Mouse (Mus musculus): Measurements from ENCODE around the gene Mum1. TPM values are rescaled to one million over a fixed set of nuclear protein-coding genes. Genes with fewer than 3 reads are reported as not detected.

Mum1 gene
- 45.9 and 46.8 TPM in 2 replicates for polyA plus RNA-seq (2012; rRNA removed; ENCODE audit: low replicate concordance)

GRCm38 (mm10) chr10:80226416-80227165, at the start of gene Mum1:
Gene Mum1 (plus strand): TSS chr10:80226434.

GRCm38 (mm10) chr10:80179068-80180051, 46.9 kb upstream of the Mum1 start, which contains the start of gene Efna2:
Gene Efna2 (plus strand): TSS chr10:80179482.

DNA sequence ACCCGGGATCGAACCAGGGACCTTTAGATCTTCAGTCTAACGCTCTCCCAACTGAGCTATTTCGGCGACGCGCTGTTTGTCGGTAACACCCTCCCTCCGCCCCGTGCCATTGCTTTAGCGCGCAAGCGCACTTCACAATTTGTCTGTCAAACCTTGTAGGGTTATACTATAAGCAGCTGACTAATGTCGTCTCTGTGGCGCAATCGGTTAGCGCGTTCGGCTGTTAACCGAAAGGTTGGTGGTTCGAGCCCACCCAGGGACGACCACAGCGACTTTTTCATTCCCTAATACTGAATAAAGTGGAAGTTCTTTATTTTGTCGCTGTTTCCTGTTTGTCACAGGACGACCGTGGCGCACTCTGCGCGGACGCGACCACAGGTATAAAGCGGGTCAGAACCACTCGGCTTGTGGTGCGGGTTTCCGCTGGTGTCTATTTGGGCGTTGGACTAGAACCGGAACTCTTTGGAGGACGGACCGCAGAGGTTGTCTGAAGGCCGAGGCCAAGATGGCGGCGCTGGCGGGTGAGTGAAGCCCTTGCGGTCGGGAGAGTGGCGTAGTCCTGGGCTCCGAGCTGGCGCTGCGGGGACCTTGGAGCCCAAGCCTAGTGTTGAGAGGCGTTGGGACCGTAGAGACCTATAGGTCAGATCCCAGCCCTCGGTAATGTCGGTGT, 22.9 kb downstream of the Mum1 start, which contains the start of gene Ndufs7:
Gene Ndufs7, plus strand, starts transcription at position 151 of the 670 bp plus-strand sequence.

GRCm38 (mm10) chr10:80260642-80261584, 34.7 kb downstream of the Mum1 start, which contains the start of the genes Gamt and Dazap1:
Gene Gamt (minus strand): TSS chr10:80261012.
Gene Dazap1 (plus strand): TSS chr10:80261486.

DNA sequence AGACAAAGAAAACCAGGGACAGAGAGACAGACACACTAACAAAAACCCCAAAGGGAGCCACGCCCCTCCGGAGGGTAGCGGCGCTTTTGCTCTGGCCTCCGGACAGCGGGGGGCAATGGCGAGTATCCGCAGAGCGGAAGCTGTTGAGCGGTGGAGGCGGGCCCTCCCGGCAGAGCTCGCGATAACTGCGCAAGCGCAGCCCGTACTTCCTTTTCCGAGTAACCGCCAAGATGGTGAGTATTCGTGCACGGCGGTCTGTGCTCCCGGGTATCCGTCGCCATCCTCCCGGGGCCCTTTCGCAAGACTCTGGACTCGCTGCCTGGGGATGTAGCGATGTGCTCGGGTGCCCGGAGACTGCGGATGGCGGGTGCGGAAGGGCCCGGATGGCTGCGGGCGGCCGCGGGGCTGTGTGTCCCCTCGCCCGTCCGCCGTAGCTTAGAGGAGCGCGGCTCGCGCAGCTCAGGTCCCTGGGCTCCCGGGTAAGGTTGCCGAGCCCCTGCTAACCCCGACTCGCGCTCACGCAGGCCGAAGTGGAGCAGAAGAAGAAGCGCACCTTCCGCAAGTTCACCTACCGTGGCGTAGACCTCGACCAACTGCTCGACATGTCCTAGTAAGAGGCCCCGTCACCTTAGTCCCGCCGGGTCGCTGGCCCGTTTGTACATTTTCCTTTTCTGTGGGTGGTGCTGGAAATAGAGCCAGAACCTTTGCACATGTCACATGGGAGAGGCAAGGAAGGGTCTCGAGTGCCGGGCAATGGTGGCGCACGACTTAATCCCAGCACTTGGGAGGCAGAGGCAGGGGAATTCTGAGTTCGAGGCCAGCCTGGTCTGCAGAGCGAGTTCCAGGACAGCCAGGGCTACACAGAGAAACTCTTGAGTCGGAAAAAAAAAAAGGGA, 66.3 kb downstream of the Mum1 start, which contains the start of gene Rps15:
Gene Rps15, plus strand, starts transcription at position 203 of the 896 bp plus-strand sequence.

Other genes with a start within 250 kb of the Mum1 start
- gene Tmem259, start 242.1 kb upstream of the Mum1 start, polyA plus RNA-seq (2012; rRNA removed; ENCODE audit: low replicate concordance): 304 and 505 TPM in 2 replicates
- 138 and 301 TPM in 2 replicates for gene Cnn2, start 237.8 kb upstream of the Mum1 start, polyA plus RNA-seq (2012; rRNA removed; ENCODE audit: low replicate concordance)
- gene Abca7, start 229.9 kb upstream of the Mum1 start, polyA plus RNA-seq (2012; rRNA removed; ENCODE audit: low replicate concordance): 23.5 and 40.2 TPM in 2 replicates
- gene Arhgap45, start 209.8 kb upstream of the Mum1 start, polyA plus RNA-seq (2012; rRNA removed; ENCODE audit: low replicate concordance): 152 and 343 TPM in 2 replicates
- 129 and 172 TPM in 2 replicates for gene Polr2e, start 186.6 kb upstream of the Mum1 start, polyA plus RNA-seq (2012; rRNA removed; ENCODE audit: low replicate concordance)
- gene Gpx4, start 179.3 kb upstream of the Mum1 start, polyA plus RNA-seq (2012; rRNA removed; ENCODE audit: low replicate concordance): 1,265 and 1,308 TPM in 2 replicates
- 106 and 161 TPM in 2 replicates for gene Sbno2, start 120.9 kb upstream of the Mum1 start, polyA plus RNA-seq (2012; rRNA removed; ENCODE audit: low replicate concordance)
- gene Stk11, start 110.6 kb upstream of the Mum1 start, polyA plus RNA-seq (2012; rRNA removed; ENCODE audit: low replicate concordance): 164 and 186 TPM in 2 replicates
- gene Atp5d, start 87.8 kb upstream of the Mum1 start, polyA plus RNA-seq (2012; rRNA removed; ENCODE audit: low replicate concordance): 1,044 and 2,712 TPM in 2 replicates
- 27.7 and 53.0 TPM in 2 replicates for gene Cbarp, start 85.6 kb upstream of the Mum1 start, polyA plus RNA-seq (2012; rRNA removed; ENCODE audit: low replicate concordance)
- gene Midn, start 78.2 kb upstream of the Mum1 start, polyA plus RNA-seq (2012; rRNA removed; ENCODE audit: low replicate concordance): 83.5 and 239 TPM in 2 replicates
- 93.4 and 153 TPM in 2 replicates for gene Cirbp, start 60.4 kb upstream of the Mum1 start, polyA plus RNA-seq (2012; rRNA removed; ENCODE audit: low replicate concordance)
- gene 1600002K03Rik, start 53.5 kb upstream of the Mum1 start, polyA plus RNA-seq (2012; rRNA removed; ENCODE audit: low replicate concordance): 11.7 and 15.0 TPM in 2 replicates
- gene Efna2, start 47.0 kb upstream of the Mum1 start, polyA plus RNA-seq (2012; rRNA removed; ENCODE audit: low replicate concordance): 5.0 and 12.1 TPM in 2 replicates
- gene Ndufs7, start 22.7 kb downstream of the Mum1 start, polyA plus RNA-seq (2012; rRNA removed; ENCODE audit: low replicate concordance): 857 and 948 TPM in 2 replicates
- 41.6 and 54.2 TPM in 2 replicates for gene Gamt, start 34.6 kb downstream of the Mum1 start, polyA plus RNA-seq (2012; rRNA removed; ENCODE audit: low replicate concordance)
- gene Dazap1, start 35.1 kb downstream of the Mum1 start, polyA plus RNA-seq (2012; rRNA removed; ENCODE audit: low replicate concordance): 40.3 and 92.4 TPM in 2 replicates
- gene Rps15, start 66.0 kb downstream of the Mum1 start, polyA plus RNA-seq (2012; rRNA removed; ENCODE audit: low replicate concordance): 1,242 and 1,668 TPM in 2 replicates
- 1.4 and 1.9 TPM in 2 replicates for gene Apc2, start 69.5 kb downstream of the Mum1 start, polyA plus RNA-seq (2012; rRNA removed; ENCODE audit: low replicate concordance)
- 57.6 and 67.1 TPM in 2 replicates for gene 2310011J03Rik, start 94.1 kb downstream of the Mum1 start, polyA plus RNA-seq (2012; rRNA removed; ENCODE audit: low replicate concordance)
- gene Pcsk4, start 103.1 kb downstream of the Mum1 start, polyA plus RNA-seq (2012; rRNA removed; ENCODE audit: low replicate concordance): 18.9 and 31.0 TPM in 2 replicates
- gene Reep6, start 103.5 kb downstream of the Mum1 start, polyA plus RNA-seq (2012; rRNA removed; ENCODE audit: low replicate concordance): 17.8 and 36.0 TPM in 2 replicates
- 47.3 and 58.2 TPM in 2 replicates for gene Adamtsl5, start 122.0 kb downstream of the Mum1 start, polyA plus RNA-seq (2012; rRNA removed; ENCODE audit: low replicate concordance)
- gene Plk5, start 130.0 kb downstream of the Mum1 start, polyA plus RNA-seq (2012; rRNA removed; ENCODE audit: low replicate concordance): 2.2 and 3.0 TPM in 2 replicates
- gene Mex3d, start 161.2 kb downstream of the Mum1 start, polyA plus RNA-seq (2012; rRNA removed; ENCODE audit: low replicate concordance): 13.8 and 47.5 TPM in 2 replicates
- 134 and 161 TPM in 2 replicates for gene Mbd3, start 173.1 kb downstream of the Mum1 start, polyA plus RNA-seq (2012; rRNA removed; ENCODE audit: low replicate concordance)
- gene Uqcr11, start 180.4 kb downstream of the Mum1 start, polyA plus RNA-seq (2012; rRNA removed; ENCODE audit: low replicate concordance): 1,950 and 2,616 TPM in 2 replicates
- gene Tcf3, start 207.2 kb downstream of the Mum1 start, polyA plus RNA-seq (2012; rRNA removed; ENCODE audit: low replicate concordance): 78.7 and 199 TPM in 2 replicates

All from mammary gland, adult 2 months (tissue).